Mouse (Mus musculus) CH12.LX (cell line): Measurements from ENCODE around the gene Rora. TPM values are rescaled to one million over a fixed set of nuclear protein-coding genes. Genes with fewer than 3 reads are reported as not detected.

Source experiments
- DNase-seq: peaks from one replicate; pipeline ENCODE4 v3.0.0-alpha.2; 2013; ENCODE audit errors: extremely low read depth
- H3K27ac ChIP-seq: 2 replicates; pipeline ENCODE4 v1.5.1; 2012; ENCODE audit warnings: low read depth, mild to moderate bottlenecking, control low read depth, moderate library complexity; ENCODE audit not compliant: insufficient read depth
- H3K27me3 ChIP-seq: replicated peaks from 2 replicates; pipeline ENCODE3; 2012; ENCODE audit warnings: inconsistent platforms
- H3K36me3 ChIP-seq, 2 experiments: replicated peaks in 1 of 2; 2 replicates each; pipeline versions ENCODE3 to v1.6.1; 2012; ENCODE audit warnings: inconsistent platforms in 1 of 2, low read length in 1 of 2, mild to moderate bottlenecking in 1 of 2, mixed read lengths in 1 of 2, moderate library complexity in 1 of 2; ENCODE audit not compliant: control insufficient read depth in 1 of 2, insufficient read depth in 1 of 2
- H3K4me1 ChIP-seq, 2 experiments: 2 replicates each; pipeline ENCODE4 v1.6.1; 2012; ENCODE audit warnings: inconsistent platforms in 1 of 2, moderate library complexity in 1 of 2; ENCODE audit not compliant: insufficient read depth in 2 of 2, control insufficient read depth in 1 of 2
- H3K4me2 ChIP-seq: 2 replicates; pipeline ENCODE4 v1.6.1; 2012; ENCODE audit warnings: low read depth, mild to moderate bottlenecking, control low read depth; ENCODE audit not compliant: poor library complexity, insufficient read depth, severe bottlenecking
- H3K4me3 ChIP-seq, 3 experiments: fragments of 150-350 bp in 1 of 3; sonication (generic) in 1 of 3; replicated peaks in 1 of 3; 2 replicates each; pipeline versions ENCODE3 to v1.5.1; 2011 to 2012; ENCODE audit warnings: low read depth in 2 of 3, low read length in 2 of 3, mild to moderate bottlenecking in 2 of 3, moderate library complexity in 2 of 3, control low read depth in 1 of 3, improper control_type of control experiment in 1 of 3, inconsistent platforms in 1 of 3, mixed read lengths in 1 of 3; ENCODE audit not compliant: poor library complexity in 1 of 3
- H3K79me2 ChIP-seq: replicated peaks from 2 replicates; pipeline ENCODE4 v1.6.1; 2012; ENCODE audit warnings: mild to moderate bottlenecking, moderate library complexity; ENCODE audit not compliant: control insufficient read depth, poor library complexity, insufficient read depth, severe bottlenecking; ENCODE audit errors: extremely low read depth
- H3K9ac ChIP-seq: 2 replicates; pipeline ENCODE4 v1.6.1; 2012; ENCODE audit warnings: low read depth, mild to moderate bottlenecking, control low read depth, moderate library complexity; ENCODE audit not compliant: insufficient read depth
- H3K9me3 ChIP-seq: replicated peaks from 2 replicates; pipeline ENCODE3; 2012; ENCODE audit warnings: low read length, inconsistent platforms, mixed read lengths
- BHLHE40 ChIP-seq: IDR thresholded peaks from 2 replicates; pipeline ENCODE4 v1.6.1; 2011; ENCODE audit warnings: mild to moderate bottlenecking, low read depth, low read length, improper control_type of control experiment
- CHD1 ChIP-seq: IDR thresholded peaks from 2 replicates; pipeline ENCODE4 v1.6.1; 2012; ENCODE audit warnings: low read depth, low read length, improper control_type of control experiment, inconsistent platforms
- CHD2 ChIP-seq: IDR thresholded peaks from 2 replicates; pipeline ENCODE4 v1.6.1; 2011; ENCODE audit warnings: low read length, improper control_type of control experiment
- CTCF ChIP-seq, 2 experiments: IDR thresholded peaks in 1 of 2; conservative IDR thresholded peaks in 1 of 2; 2 replicates each; pipeline ENCODE4 v1.5.1; 2011 to 2012; ENCODE audit warnings: low read depth in 2 of 2, low read length in 2 of 2, improper control_type of control experiment in 1 of 2, inconsistent platforms in 1 of 2, mild to moderate bottlenecking in 1 of 2, moderate library complexity in 1 of 2
- E2F4 ChIP-seq: IDR thresholded peaks from 2 replicates; pipeline ENCODE4 v1.6.1; 2011; ENCODE audit warnings: low read depth, low read length, improper control_type of control experiment; ENCODE audit not compliant: insufficient replicate concordance
- ELF1 ChIP-seq: IDR thresholded peaks from 2 replicates; pipeline ENCODE4 v1.6.1; 2014; ENCODE audit warnings: low read depth, mild to moderate bottlenecking, inconsistent platforms, low read length, improper control_type of control experiment
- EP300 ChIP-seq: IDR thresholded peaks from 2 replicates; pipeline ENCODE4 v1.6.1; 2011; ENCODE audit warnings: low read length, improper control_type of control experiment
- ETS1 ChIP-seq: conservative IDR thresholded peaks from 2 replicates; pipeline ENCODE4 v1.6.1; 2012; ENCODE audit warnings: low read depth, mild to moderate bottlenecking, inconsistent platforms, low read length, improper control_type of control experiment, moderate library complexity
- MAFK ChIP-seq: IDR thresholded peaks from 2 replicates; pipeline ENCODE4 v1.6.1; 2011; ENCODE audit warnings: low read length, improper control_type of control experiment; ENCODE audit not compliant: insufficient replicate concordance
- MAX ChIP-seq: IDR thresholded peaks from 2 replicates; pipeline ENCODE4 v1.6.1; 2011; ENCODE audit warnings: low read length, improper control_type of control experiment
- MAZ ChIP-seq: IDR thresholded peaks from 2 replicates; pipeline ENCODE4 v1.6.1; 2012; ENCODE audit warnings: low read depth, mild to moderate bottlenecking, inconsistent platforms, low read length, improper control_type of control experiment, moderate library complexity
- MXI1 ChIP-seq: IDR thresholded peaks from 2 replicates; pipeline ENCODE4 v1.6.1; 2011; ENCODE audit warnings: mild to moderate bottlenecking, low read depth, low read length, improper control_type of control experiment
- NRF1 ChIP-seq: IDR thresholded peaks from 2 replicates; pipeline ENCODE4 v1.6.1; 2014; ENCODE audit warnings: low read depth, mild to moderate bottlenecking, inconsistent platforms, low read length, improper control_type of control experiment, moderate library complexity
- PAX5 ChIP-seq: IDR thresholded peaks from 2 replicates; pipeline ENCODE4 v1.6.1; 2012; ENCODE audit warnings: low read length, inconsistent platforms, mixed read lengths
- RCOR1 ChIP-seq: conservative IDR thresholded peaks from 2 replicates; pipeline ENCODE4 v1.6.1; 2012; ENCODE audit warnings: low read depth, mild to moderate bottlenecking, inconsistent platforms, low read length, improper control_type of control experiment
- SIN3A ChIP-seq: IDR thresholded peaks from 2 replicates; pipeline ENCODE4 v1.6.1; 2012; ENCODE audit warnings: low read length, improper control_type of control experiment, inconsistent platforms
- SMC3 ChIP-seq: IDR thresholded peaks from 2 replicates; pipeline ENCODE4 v1.6.1; 2011; ENCODE audit warnings: low read depth, low read length, improper control_type of control experiment
- TBP ChIP-seq: conservative IDR thresholded peaks from 2 replicates; pipeline ENCODE4 v1.6.1; 2011; ENCODE audit warnings: low read depth, low read length, improper control_type of control experiment
- UBTF ChIP-seq: IDR thresholded peaks from 2 replicates; pipeline ENCODE4 v1.6.1; 2012; ENCODE audit warnings: low read depth, mild to moderate bottlenecking, inconsistent platforms, low read length, improper control_type of control experiment, moderate library complexity
- ZKSCAN1 ChIP-seq: IDR thresholded peaks from 2 replicates; pipeline ENCODE4 v1.6.1; 2012; ENCODE audit warnings: low read depth, inconsistent platforms, low read length, improper control_type of control experiment, borderline replicate concordance
- dilution Hi-C: fragments of 300-500 bp; cut with MboI; formaldehyde crosslinking; loops from 2 replicates; pipeline ENCODE4 v1.14.3; 2020; ENCODE audit warnings: low sequenced_read_pairs; ENCODE audit not compliant: extremely low pct_unique_long_range_greater_than_20kb, extremely low pct_ligation_motif_present
- in situ Hi-C: fragments of 300-500 bp; cut with MboI; formaldehyde crosslinking; loops from 3 replicates; pipeline ENCODE4 v1.14.3; 2019; ENCODE audit warnings: low sequenced_read_pairs, low pct_ligation_motif_present, low pct_unique_long_range_greater_than_20kb, mixed read lengths
- polyA plus RNA-seq: library from polyadenylated mRNA; unstranded; fragments of >175 nt; gene quantifications from 2 replicates; pipeline ENCODE4 v1.2.1, GENCODE M21; 2012; ENCODE audit warnings: low read depth; ENCODE audit not compliant: insufficient read length
- total RNA-seq, 2 experiments: library from RNA; depleted of rRNA; stranded (reverse); fragments of 300-350 nt in 1 of 2; fragments of >200 nt in 1 of 2; gene quantifications; 2 replicates each; pipeline ENCODE4 v1.2.3; 2012 to 2014

Gene Rora
- total and polyA plus RNA-seq, 3 experiments = 0.36 to 0.66 (median 0.64) TPM

- no peaks in the 10 kb centered on the region for H3K27me3 ChIP-seq
- no peaks in the 10 kb centered on the region for H3K79me2 ChIP-seq
- no peak overlapping the region for H3K4me2 ChIP-seq
- no peak overlapping the region for H3K27ac ChIP-seq
- no peaks in the 10 kb centered on the region for H3K4me1 ChIP-seq
- dilution Hi-C loops = no loop called here
- no peaks in the 10 kb centered on the region for H3K36me3 ChIP-seq
- DNase-seq = no peak
- H3K4me3 ChIP-seq = no peak overlapping the region
- peaks cover 31% of the 10 kb centered on the region for H3K9me3 ChIP-seq
- H3K9ac ChIP-seq = no peak overlapping the region
- in situ Hi-C loops = no loop called here
- TF ChIP-seq ETS1 (no peak), E2F4 (no peak), MAFK (no peak), CHD2 (no peak), SMC3 (no peak), CTCF (conservative IDR thresholded peaks at IDR 0.05 in 1 of 2, IDR thresholded peaks at IDR 0.05 in 1 of 2; ENCODE audit: low read depth in 2 of 2, low read length in 2 of 2) (no peak), ELF1 (no peak)
Measured at GRCm38 (mm10) chr9:68989885-68990449, 336.4 kb downstream of the Rora start.

GRCm38 (mm10) chr9:68993881-68994280 lies 340.3 kb downstream of the Rora start:
- TF ChIP-seq MAZ (no peak), EP300 (no peak), ETS1 (no peak), CHD1 (no peak), RCOR1 (no peak), PAX5 (no peak)
- TF ChIP-seq, all 38 proteins: peak for 0
- DNase-seq = no peak
- Histone ChIP-seq H3K4me3 (no peak overlapping the region), H3K9ac (no peak overlapping the region), H3K9me3 (peaks cover 21% of the 10 kb centered on the region), H3K27ac (no peak overlapping the region), H3K36me3 (no peaks in the 10 kb centered on the region), H3K79me2 (no peaks in the 10 kb centered on the region), H3K4me1 (no peaks in the 10 kb centered on the region), H3K4me2 (no peak overlapping the region), H3K27me3 (no peaks in the 10 kb centered on the region)
- dilution Hi-C loops = no loop called here
- in situ Hi-C loops = no loop called here

- no peak overlapping the region for H3K9ac ChIP-seq
- in situ Hi-C loops (no loop called here), dilution Hi-C loops (no loop called here)
- no peak for DNase-seq
- H3K27me3 ChIP-seq = no peaks in the 10 kb centered on the region
- peaks cover 28% of the 10 kb centered on the region for H3K9me3 ChIP-seq
- no peak overlapping the region for H3K27ac ChIP-seq
- H3K4me3 ChIP-seq = no peak overlapping the region
- no peaks in the 10 kb centered on the region for H3K79me2 ChIP-seq
- no peak overlapping the region for H3K4me2 ChIP-seq
- H3K4me1 ChIP-seq = no peaks in the 10 kb centered on the region
- H3K36me3 ChIP-seq = no peaks in the 10 kb centered on the region
- TF ChIP-seq SMC3 (no peak), BHLHE40 (no peak), ZKSCAN1 (no peak), NRF1 (no peak), SIN3A (no peak), CTCF (conservative IDR thresholded peaks at IDR 0.05 in 1 of 2, IDR thresholded peaks at IDR 0.05 in 1 of 2; ENCODE audit: low read depth in 2 of 2, low read length in 2 of 2) (no peak), ELF1 (no peak), MXI1 (no peak), UBTF (no peak), TBP (no peak), MAX (no peak)
Measured at GRCm38 (mm10) chr9:68998961-68999360, 345.4 kb downstream of the Rora start.
